Mouse (Mus musculus): ENCODE results near the gene Mup4.
"Not testable (repeated sequence)": the region's sequence is repeated elsewhere in the genome, so short reads cannot be mapped to it uniquely, and the experiment has no call there.

Gene Mup4

GRCm38 (mm10) chr4:59960610-59961009, at the start of gene Mup4:
Mup4 (minus strand) TSS chr4:59960710.
- no peak for DNase-seq (ENCODE audit: low spot score)

GRCm38 (mm10) chr4:59997894-59998293, 37.4 kb upstream of the Mup4 start:
- not testable (repeated sequence) for DNase-seq (ENCODE audit: low spot score)

- no peak for DNase-seq (ENCODE audit: low spot score)
Observed at GRCm38 (mm10) chr4:59963405-59964344, 3.2 kb upstream of the Mup4 start, which contains the start of gene Mup6. Mup6 (plus strand) TSS chr4:59964294.

- no peak for DNase-seq (ENCODE audit: low spot score)
Observed at GRCm38 (mm10) chr4:59937543-59937942, 23.0 kb downstream of the Mup4 start.

- DNase-seq (ENCODE audit: low spot score), result no peak
Observed at GRCm38 (mm10) chr4:59932505-59933281, 27.8 kb downstream of the Mup4 start.

- peak; percentile 79 for DNase-seq (ENCODE audit: low spot score)
Observed at GRCm38 (mm10) chr4:59928347-59928746, 32.2 kb downstream of the Mup4 start.

GRCm38 (mm10) chr4:59927666-59928065, 32.8 kb downstream of the Mup4 start:
- no peak for DNase-seq (ENCODE audit: low spot score)

GRCm38 (mm10) chr4:59925082-59925481, 35.4 kb downstream of the Mup4 start:
- no peak for DNase-seq (ENCODE audit: low spot score)

- no peak for DNase-seq (ENCODE audit: low spot score)
Observed at GRCm38 (mm10) chr4:59917966-59918365, 42.5 kb downstream of the Mup4 start.

- DNase-seq (ENCODE audit: low spot score), result no peak
Observed at GRCm38 (mm10) chr4:59914608-59915403, 45.7 kb downstream of the Mup4 start, which contains the start of gene Slc46a2. Slc46a2 (minus strand) TSS chr4:59915056.

GRCm38 (mm10) chr4:59908785-59909184, 51.7 kb downstream of the Mup4 start:
- DNase-seq (ENCODE audit: low spot score), result no peak

GRCm38 (mm10) chr4:59907657-59908230, 52.8 kb downstream of the Mup4 start:
- DNase-seq (ENCODE audit: low spot score), result no peak

- DNase-seq (ENCODE audit: low spot score), result no peak
Observed at GRCm38 (mm10) chr4:59907092-59907491, 53.4 kb downstream of the Mup4 start.

Data from testis, postnatal 10 days (tissue).